Mouse (Mus musculus) olfactory bulb, adult 2 months (tissue): ENCODE measurements around the gene Ppp3ca.

Experiments used
- CTCF ChIP-seq: fragments of 200-500 bp; IDR thresholded peaks from 2 replicates; pipeline ENCODE4 v1.5.1; 2012; ENCODE audit warnings: low read depth, mild to moderate bottlenecking, low read length, moderate library complexity; ENCODE audit not compliant: insufficient read depth
- POLR2A ChIP-seq: fragments of 200-500 bp; IDR thresholded peaks from 2 replicates; pipeline ENCODE4 v1.6.1; 2012; ENCODE audit warnings: mild to moderate bottlenecking, low read depth, low read length, moderate library complexity; ENCODE audit not compliant: insufficient read depth

DNA sequence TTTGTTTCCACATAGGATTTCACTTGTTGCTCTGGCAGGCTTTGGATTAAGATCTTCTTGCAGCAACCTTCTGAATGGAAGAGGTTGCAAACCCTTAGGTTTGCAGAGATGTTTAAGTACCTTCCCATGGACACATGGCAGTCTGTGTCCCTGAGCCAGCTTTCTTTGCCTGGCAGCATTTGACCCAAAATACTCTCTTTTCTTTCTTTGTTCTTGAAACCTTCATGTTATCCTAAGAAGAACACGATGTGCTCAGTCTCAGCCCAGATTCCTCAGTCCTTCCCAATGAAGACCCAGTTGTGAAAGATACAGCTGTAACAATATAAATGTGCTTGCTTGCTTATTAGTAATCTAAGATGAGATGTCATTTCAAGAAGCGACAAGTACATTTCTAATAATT, 197.4 kb downstream of the Ppp3ca start:
- TF ChIP-seq CTCF (no peak), POLR2A (no peak)
